Mouse (Mus musculus) gastrocnemius, postnatal 10 days (tissue): ENCODE results near the gene Igf1. TPM values are rescaled to one million over a fixed set of nuclear protein-coding genes. Genes with fewer than 3 reads are reported as not detected.

Experiments used
- DNase-seq: peaks from one replicate; pipeline ENCODE4 v3.0.0; 2021; ENCODE audit warnings: mixed read lengths
- total RNA-seq, 2 experiments: library from RNA; stranded (reverse); gene quantifications; 2 replicates each; pipeline ENCODE4 v1.2.3; 2021

Igf1 gene
- total RNA-seq, 2 experiments from 2014 or later, result 86.1 to 102 TPM

- DNase-seq, result peak; percentile 48
Observed at GRCm38 (mm10) chr10:87860181-87861103, 2.4 kb downstream of the Igf1 start.

- no peak for DNase-seq
Observed at GRCm38 (mm10) chr10:87861104-87861455, 3.0 kb downstream of the Igf1 start.

- DNase-seq, result peak; percentile 41
Observed at GRCm38 (mm10) chr10:87862899-87863298, 4.8 kb downstream of the Igf1 start.

GRCm38 (mm10) chr10:87863326-87863725, 5.3 kb downstream of the Igf1 start:
- no peak for DNase-seq

GRCm38 (mm10) chr10:87865712-87866111, 7.6 kb downstream of the Igf1 start:
- DNase-seq, result no peak

- no peak for DNase-seq
Observed at GRCm38 (mm10) chr10:87866448-87866847, 8.4 kb downstream of the Igf1 start.

- DNase-seq, result no peak
Observed at GRCm38 (mm10) chr10:87867217-87867616, 9.2 kb downstream of the Igf1 start.

GRCm38 (mm10) chr10:87867631-87868030, 9.6 kb downstream of the Igf1 start:
- DNase-seq, result no peak

- no peak for DNase-seq
Observed at GRCm38 (mm10) chr10:87868349-87869053, 10.4 kb downstream of the Igf1 start.

- DNase-seq, result no peak
Observed at GRCm38 (mm10) chr10:87869151-87869550, 11.1 kb downstream of the Igf1 start.

GRCm38 (mm10) chr10:87869691-87870090, 11.6 kb downstream of the Igf1 start:
- no peak for DNase-seq

GRCm38 (mm10) chr10:87871863-87872647, 14.0 kb downstream of the Igf1 start:
- DNase-seq, result no peak

- no peak for DNase-seq
Observed at GRCm38 (mm10) chr10:87872854-87873253, 14.8 kb downstream of the Igf1 start.

- no peak for DNase-seq
Observed at GRCm38 (mm10) chr10:87873516-87873915, 15.5 kb downstream of the Igf1 start.

GRCm38 (mm10) chr10:87880071-87880785, 22.2 kb downstream of the Igf1 start:
- no peak for DNase-seq

- no peak for DNase-seq
Observed at GRCm38 (mm10) chr10:87885326-87886040, 27.4 kb downstream of the Igf1 start.

GRCm38 (mm10) chr10:87889850-87890249, 31.8 kb downstream of the Igf1 start:
- no peak for DNase-seq

- no peak for DNase-seq
Observed at GRCm38 (mm10) chr10:87892256-87892655, 34.2 kb downstream of the Igf1 start.

GRCm38 (mm10) chr10:87893272-87893671, 35.2 kb downstream of the Igf1 start:
- no peak for DNase-seq

- DNase-seq, result no peak
Observed at GRCm38 (mm10) chr10:87894461-87895120, 36.5 kb downstream of the Igf1 start.

- no peak for DNase-seq
Observed at GRCm38 (mm10) chr10:87895351-87895750, 37.3 kb downstream of the Igf1 start.
